Mouse (Mus musculus) lung, adult 2 months (tissue): Measurements from ENCODE around the gene Ost4. TPM values are rescaled to one million over a fixed set of nuclear protein-coding genes. Genes with fewer than 3 reads are reported as not detected.
"Not testable (repeated sequence)": the region's sequence is repeated elsewhere in the genome, so short reads cannot be mapped to it uniquely, and the experiment has no call there.

Experiments used
- DNase-seq: peaks from one replicate; pipeline ENCODE4 v3.0.0; 2022
- H3K4me1 ChIP-seq: fragments of 200-500 bp; 2 replicates; pipeline ENCODE4 v1.6.1; 2011; ENCODE audit warnings: low read length; ENCODE audit not compliant: control insufficient read depth, insufficient read depth
- H3K4me3 ChIP-seq: fragments of 200-500 bp; replicated peaks from 2 replicates; pipeline ENCODE3; 2011; ENCODE audit warnings: low read depth, mild to moderate bottlenecking, control low read depth, low read length; ENCODE audit errors: extremely low read depth
- CTCF ChIP-seq: fragments of 200-500 bp; IDR thresholded peaks from 2 replicates; pipeline ENCODE4 v1.5.1; 2011; ENCODE audit warnings: mild to moderate bottlenecking, low read length, control low read depth; ENCODE audit not compliant: insufficient read depth
- POLR2A ChIP-seq: fragments of 200-500 bp; IDR thresholded peaks from 2 replicates; pipeline ENCODE4 v1.6.1; 2011; ENCODE audit warnings: low read depth, mild to moderate bottlenecking, control low read depth, low read length, borderline replicate concordance; ENCODE audit errors: extremely low read depth
- WGBS: fragments of 180-500 bp; shearing (Covaris S2); methylation state at CpG from one replicate; pipeline ENCODE4 v1.1.7; 2018; 5-methylcytosine and 5-hydroxymethylcytosine counted together
- polyA plus RNA-seq: library from polyadenylated mRNA; depleted of rRNA; stranded (reverse); fragments of >200 nt; gene quantifications from 2 replicates; pipeline ENCODE4 v1.2.3, GENCODE M21; 2012

Ost4 gene
- polyA plus RNA-seq, 1 experiment = 230 TPM

- 0 out of 2 replicates have a peak, but pooled peaks cover 2% of the 10 kb centered on the region for H3K4me1 ChIP-seq
- DNase-seq = peak; percentile 67
- WGBS = under 1% methylated on average over 19 of the region's 19 CpGs
- TF ChIP-seq CTCF = no peak
- TF ChIP-seq POLR2A = peak; percentile 15; the same call in 1 of the 2 replicates
- peak overlapping the region; percentile 87 for H3K4me3 ChIP-seq
Observed at GRCm38 (mm10) chr5:30887331-30887761, 20.2 kb downstream of the Ost4 start.

GRCm38 (mm10) chr5:30886731-30887130, 20.9 kb downstream of the Ost4 start:
- Histone ChIP-seq H3K4me1 (0 out of 2 replicates have a peak, but pooled peaks cover 2% of the 10 kb centered on the region), H3K4me3 (peak overlapping the region; percentile 10)
- no peak for TF ChIP-seq POLR2A
- no peak for TF ChIP-seq CTCF
- WGBS = 20% methylated on average over 5 of the region's 5 CpGs
- no peak for DNase-seq

GRCm38 (mm10) chr5:30886209-30886608, 21.4 kb downstream of the Ost4 start:
- H3K4me3 ChIP-seq = no peak overlapping the region
- 0 out of 2 replicates have a peak, but pooled peaks cover 2% of the 10 kb centered on the region for H3K4me1 ChIP-seq
- DNase-seq = no peak
- 21% methylated on average over 4 of the region's 4 CpGs for WGBS
- TF ChIP-seq POLR2A (no peak), CTCF (no peak)

- not testable (repeated sequence) for DNase-seq, H3K4me3 ChIP-seq, H3K4me1 ChIP-seq
- WGBS = 82% methylated on average over 4 of the region's 4 CpGs
Observed at GRCm38 (mm10) chr5:30881839-30882238, 25.7 kb downstream of the Ost4 start.

GRCm38 (mm10) chr5:30879347-30879943, 28.1 kb downstream of the Ost4 start:
- Histone ChIP-seq H3K4me3 (no peak overlapping the region), H3K4me1 (no peaks in the 10 kb centered on the region)
- TF ChIP-seq POLR2A (no peak), CTCF (no peak)
- DNase-seq = no peak
- 73% methylated on average over 5 of the region's 5 CpGs for WGBS

- no peak for DNase-seq
- H3K4me3 ChIP-seq = no peak overlapping the region
- 34% methylated on average over 6 of the region's 6 CpGs for WGBS
Observed at GRCm38 (mm10) chr5:30878616-30879015, 29.0 kb downstream of the Ost4 start.

GRCm38 (mm10) chr5:30874365-30874764, 33.2 kb downstream of the Ost4 start:
- 88% methylated on average over 7 of the region's 7 CpGs for WGBS
- no peak for DNase-seq
- Histone ChIP-seq H3K4me1 (peaks cover 4% of the 10 kb centered on the region), H3K4me3 (no peak overlapping the region)
- no peak for TF ChIP-seq CTCF
- no peak for TF ChIP-seq POLR2A

More at GRCm38 (mm10) chr5:30878616-30879015, 29.0 kb downstream of the Ost4 start:
- no peaks in the 10 kb centered on the region for H3K4me1 ChIP-seq
- TF ChIP-seq CTCF (no peak), POLR2A (no peak)

- WGBS = 90% methylated on average over 9 of the region's 9 CpGs
- no peak for TF ChIP-seq POLR2A
- TF ChIP-seq CTCF = no peak
Observed at GRCm38 (mm10) chr5:30872574-30872973, 35.0 kb downstream of the Ost4 start.

GRCm38 (mm10) chr5:30870131-30870406, 37.5 kb downstream of the Ost4 start:
- TF ChIP-seq POLR2A (no peak), CTCF (no peak)
- 5% methylated on average over 2 of the region's 2 CpGs for WGBS

More at GRCm38 (mm10) chr5:30872574-30872973, 35.0 kb downstream of the Ost4 start:
- DNase-seq = no peak
- Histone ChIP-seq H3K4me1 (peaks cover 7% of the 10 kb centered on the region), H3K4me3 (no peak overlapping the region)

GRCm38 (mm10) chr5:30869405-30870130, 38.0 kb downstream of the Ost4 start:
- peak; percentile 94 for DNase-seq
- TF ChIP-seq POLR2A (peak; percentile 82; the same call in 1 of the 2 replicates), CTCF (no peak)
- peak overlapping the region; percentile 74 for H3K4me3 ChIP-seq
- peaks cover 7% of the 10 kb centered on the region for H3K4me1 ChIP-seq
- WGBS = under 1% methylated on average over 62 of the region's 63 CpGs

More at GRCm38 (mm10) chr5:30870131-30870406, 37.5 kb downstream of the Ost4 start:
- Histone ChIP-seq H3K4me3 (peak overlapping the region; percentile 74), H3K4me1 (peaks cover 7% of the 10 kb centered on the region)
- no peak for DNase-seq
